Mouse (Mus musculus): ENCODE results near the gene Fads2. TPM values are rescaled to one million over a fixed set of nuclear protein-coding genes. Genes with fewer than 3 reads are reported as not detected.

Gene Fads2
- polyA plus RNA-seq, 1 experiment from 2014 or later, result 74.5 TPM

- no peak for ATAC-seq (ENCODE audit: low read depth)
- Histone ChIP-seq H3K4me2 (ENCODE audit: low read depth, low read length) (no peak overlapping the region), H3K4me3 (ENCODE audit: low read length) (no peak overlapping the region), H3K27ac (ENCODE audit: low read length) (no peak overlapping the region), H3K9me3 (ENCODE audit: control insufficient read depth, low read length) (no peaks in the 10 kb centered on the region), H3K36me3 (ENCODE audit: control insufficient read depth, insufficient read depth, low read length) (no peaks in the 10 kb centered on the region), H3K4me1 (replicated peaks; ENCODE audit: control insufficient read depth, insufficient read depth, low read length) (peaks cover 2% of the 10 kb centered on the region), H3K27me3 (ENCODE audit: control insufficient read depth, insufficient read depth, low read depth, low read length) (no peaks in the 10 kb centered on the region), H3K9ac (ENCODE audit: low read length) (no peak overlapping the region)
- WGBS, result 32% methylated on average over 5 of the region's 5 CpGs
Measured at GRCm38 (mm10) chr19:10126479-10127250, 25.1 kb upstream of the Fads2 start.

- no peak for ATAC-seq (ENCODE audit: low read depth)
- 70% methylated on average over 7 of the region's 7 CpGs for WGBS
- no peak overlapping the region for H3K27ac ChIP-seq (ENCODE audit: low read length)
- peaks cover 2% of the 10 kb centered on the region for H3K4me1 ChIP-seq (replicated peaks; ENCODE audit: control insufficient read depth, insufficient read depth, low read length)
- H3K9ac ChIP-seq (ENCODE audit: low read length), result no peak overlapping the region
- no peak overlapping the region for H3K4me3 ChIP-seq (ENCODE audit: low read length)
- no peak overlapping the region for H3K4me2 ChIP-seq (ENCODE audit: low read depth, low read length)
- no peaks in the 10 kb centered on the region for H3K36me3 ChIP-seq (ENCODE audit: control insufficient read depth, insufficient read depth, low read length)
- no peaks in the 10 kb centered on the region for H3K27me3 ChIP-seq (ENCODE audit: control insufficient read depth, insufficient read depth, low read depth, low read length)
- no peaks in the 10 kb centered on the region for H3K9me3 ChIP-seq (ENCODE audit: control insufficient read depth, low read length)
Measured at GRCm38 (mm10) chr19:10123892-10124634, 22.5 kb upstream of the Fads2 start.

- H3K4me1 ChIP-seq (replicated peaks; ENCODE audit: control insufficient read depth, insufficient read depth, low read length), result peaks cover 2% of the 10 kb centered on the region
- H3K27ac ChIP-seq (ENCODE audit: low read length), result no peak overlapping the region
- H3K9ac ChIP-seq (ENCODE audit: low read length), result no peak overlapping the region
- no peak overlapping the region for H3K4me2 ChIP-seq (ENCODE audit: low read depth, low read length)
- no peaks in the 10 kb centered on the region for H3K9me3 ChIP-seq (ENCODE audit: control insufficient read depth, low read length)
- WGBS, result 72% methylated on average over 5 of the region's 5 CpGs
- H3K4me3 ChIP-seq (ENCODE audit: low read length), result no peak overlapping the region
- H3K36me3 ChIP-seq (ENCODE audit: control insufficient read depth, insufficient read depth, low read length), result no peaks in the 10 kb centered on the region
- ATAC-seq (ENCODE audit: low read depth), result no peak
- no peaks in the 10 kb centered on the region; the same call in 1 of the 2 replicates for H3K27me3 ChIP-seq (ENCODE audit: control insufficient read depth, insufficient read depth, low read depth, low read length)
Measured at GRCm38 (mm10) chr19:10122021-10122631, 20.6 kb upstream of the Fads2 start.

GRCm38 (mm10) chr19:10116641-10117040 lies 15.1 kb upstream of the Fads2 start:
- H3K36me3 ChIP-seq (ENCODE audit: control insufficient read depth, insufficient read depth, low read length), result no peaks in the 10 kb centered on the region
- 44% methylated on average over 3 of the region's 3 CpGs for WGBS
- no peak overlapping the region for H3K4me3 ChIP-seq (ENCODE audit: low read length)
- H3K4me2 ChIP-seq (ENCODE audit: low read depth, low read length), result no peak overlapping the region
- no peak for ATAC-seq (ENCODE audit: low read depth)
- H3K9me3 ChIP-seq (ENCODE audit: control insufficient read depth, low read length), result no peaks in the 10 kb centered on the region
- no peak overlapping the region for H3K9ac ChIP-seq (ENCODE audit: low read length)
- no peak overlapping the region for H3K27ac ChIP-seq (ENCODE audit: low read length)
- no peaks in the 10 kb centered on the region for H3K4me1 ChIP-seq (replicated peaks; ENCODE audit: control insufficient read depth, insufficient read depth, low read length)
- no peaks in the 10 kb centered on the region; the same call in 1 of the 2 replicates for H3K27me3 ChIP-seq (ENCODE audit: control insufficient read depth, insufficient read depth, low read depth, low read length)

- no peak overlapping the region for H3K4me2 ChIP-seq (ENCODE audit: low read depth, low read length)
- H3K9ac ChIP-seq (ENCODE audit: low read length), result no peak overlapping the region
- H3K4me3 ChIP-seq (ENCODE audit: low read length), result no peak overlapping the region
- H3K27me3 ChIP-seq (ENCODE audit: control insufficient read depth, insufficient read depth, low read depth, low read length), result no peaks in the 10 kb centered on the region; the same call in 1 of the 2 replicates
- 76% methylated on average over 6 of the region's 6 CpGs for WGBS
- no peak overlapping the region for H3K27ac ChIP-seq (ENCODE audit: low read length)
- H3K9me3 ChIP-seq (ENCODE audit: control insufficient read depth, low read length), result no peaks in the 10 kb centered on the region
- no peaks in the 10 kb centered on the region for H3K4me1 ChIP-seq (replicated peaks; ENCODE audit: control insufficient read depth, insufficient read depth, low read length)
- ATAC-seq (ENCODE audit: low read depth), result no peak
- H3K36me3 ChIP-seq (ENCODE audit: control insufficient read depth, insufficient read depth, low read length), result no peaks in the 10 kb centered on the region
Measured at GRCm38 (mm10) chr19:10115373-10116158, 14.0 kb upstream of the Fads2 start.

GRCm38 (mm10) chr19:10112956-10113355 lies 11.4 kb upstream of the Fads2 start:
- H3K4me1 ChIP-seq (replicated peaks; ENCODE audit: control insufficient read depth, insufficient read depth, low read length), result no peaks in the 10 kb centered on the region
- WGBS, result 75% methylated on average over 4 of the region's 4 CpGs
- no peaks in the 10 kb centered on the region for H3K9me3 ChIP-seq (ENCODE audit: control insufficient read depth, low read length)
- H3K27ac ChIP-seq (ENCODE audit: low read length), result no peak overlapping the region
- no peak overlapping the region for H3K4me3 ChIP-seq (ENCODE audit: low read length)
- H3K36me3 ChIP-seq (ENCODE audit: control insufficient read depth, insufficient read depth, low read length), result no peaks in the 10 kb centered on the region
- no peaks in the 10 kb centered on the region for H3K27me3 ChIP-seq (ENCODE audit: control insufficient read depth, insufficient read depth, low read depth, low read length)
- H3K4me2 ChIP-seq (ENCODE audit: low read depth, low read length), result no peak overlapping the region
- ATAC-seq (ENCODE audit: low read depth), result no peak
- H3K9ac ChIP-seq (ENCODE audit: low read length), result no peak overlapping the region

- H3K36me3 ChIP-seq (ENCODE audit: control insufficient read depth, insufficient read depth, low read length), result no peaks in the 10 kb centered on the region
- no peak overlapping the region for H3K9ac ChIP-seq (ENCODE audit: low read length)
- H3K4me3 ChIP-seq (ENCODE audit: low read length), result no peak overlapping the region
- no peaks in the 10 kb centered on the region for H3K9me3 ChIP-seq (ENCODE audit: control insufficient read depth, low read length)
- H3K27me3 ChIP-seq (ENCODE audit: control insufficient read depth, insufficient read depth, low read depth, low read length), result no peaks in the 10 kb centered on the region
- no peak overlapping the region for H3K27ac ChIP-seq (ENCODE audit: low read length)
- WGBS, result 89% methylated on average over 2 of the region's 2 CpGs
- H3K4me1 ChIP-seq (replicated peaks; ENCODE audit: control insufficient read depth, insufficient read depth, low read length), result no peaks in the 10 kb centered on the region
- ATAC-seq (ENCODE audit: low read depth), result no peak
- H3K4me2 ChIP-seq (ENCODE audit: low read depth, low read length), result no peak overlapping the region
Measured at GRCm38 (mm10) chr19:10108666-10109065, 7.1 kb upstream of the Fads2 start.

GRCm38 (mm10) chr19:10108129-10108528 lies 6.6 kb upstream of the Fads2 start:
- no peak overlapping the region for H3K27ac ChIP-seq (ENCODE audit: low read length)
- H3K4me1 ChIP-seq (replicated peaks; ENCODE audit: control insufficient read depth, insufficient read depth, low read length), result no peaks in the 10 kb centered on the region
- no peaks in the 10 kb centered on the region for H3K9me3 ChIP-seq (ENCODE audit: control insufficient read depth, low read length)
- H3K4me2 ChIP-seq (ENCODE audit: low read depth, low read length), result no peak overlapping the region
- no peaks in the 10 kb centered on the region for H3K36me3 ChIP-seq (ENCODE audit: control insufficient read depth, insufficient read depth, low read length)
- H3K4me3 ChIP-seq (ENCODE audit: low read length), result no peak overlapping the region
- H3K27me3 ChIP-seq (ENCODE audit: control insufficient read depth, insufficient read depth, low read depth, low read length), result no peaks in the 10 kb centered on the region
- no peak overlapping the region for H3K9ac ChIP-seq (ENCODE audit: low read length)
- no peak for ATAC-seq (ENCODE audit: low read depth)
- 88% methylated on average over 1 of the region's 1 CpGs for WGBS

Data from lung, embryonic 16.5 days (tissue).